Mouse (Mus musculus): ENCODE results near the gene Pank3. TPM values are rescaled to one million over a fixed set of nuclear protein-coding genes. Genes with fewer than 3 reads are reported as not detected.
"Not testable (repeated sequence)": the region's sequence is repeated elsewhere in the genome, so short reads cannot be mapped to it uniquely, and the experiment has no call there.

Pank3 gene
- total RNA-seq, 2 experiments from 2014 or later, result 56.5 to 57.0 TPM

DNA sequence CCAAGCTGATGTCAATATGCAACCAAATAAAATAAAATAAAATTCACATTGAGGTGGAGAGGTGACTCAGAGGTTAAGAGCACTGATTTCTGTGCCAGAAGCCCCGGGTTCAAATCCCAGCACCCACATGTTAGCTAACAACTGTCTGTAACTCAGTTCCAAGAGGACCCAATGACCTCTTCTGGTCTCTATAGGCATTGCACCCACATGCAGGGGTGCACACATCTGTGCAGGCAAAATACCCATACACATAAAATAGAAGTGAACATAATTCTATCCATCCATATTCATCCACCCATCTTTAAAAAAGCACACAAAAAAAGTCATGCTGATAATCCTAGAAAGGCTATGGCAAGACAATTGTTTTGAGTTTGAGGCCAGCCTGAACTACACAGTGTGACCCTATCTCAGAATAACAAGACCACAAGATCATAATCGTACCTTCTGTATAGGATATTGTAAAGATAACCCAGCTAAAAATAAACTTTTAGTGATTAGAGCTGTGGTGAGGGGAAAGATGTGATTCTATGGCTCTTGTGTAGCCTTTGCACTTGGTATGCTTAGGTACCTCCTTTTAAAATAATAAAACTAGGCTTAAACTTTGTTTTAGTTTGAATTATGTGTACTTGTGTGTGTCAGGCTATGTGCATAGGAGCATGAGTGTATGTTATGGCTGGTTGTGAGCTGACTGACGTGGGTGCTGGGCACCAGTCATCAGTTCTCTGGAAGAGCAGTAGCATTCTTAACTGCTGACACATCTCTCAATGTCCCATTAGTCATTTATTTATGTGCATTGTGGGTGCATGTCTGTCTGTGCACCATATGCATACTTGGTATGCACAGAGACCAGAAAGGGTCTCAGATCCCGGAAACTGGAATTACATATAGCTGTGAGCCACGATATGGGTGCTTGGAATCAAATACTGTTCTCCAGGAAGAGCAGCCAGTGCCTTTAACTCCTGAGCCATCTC lies 68.2 kb downstream of the Pank3 start:
- intact Hi-C loops (cut with DNase I), result loop anchor here (5.0 kb wide), 1 partner anchor 165 kb away; no protein-coding TSS in a partner anchor

GRCm38 (mm10) chr11:35838345-35839338 lies 69.4 kb downstream of the Pank3 start:
- DNase-seq (ENCODE audit: extremely low spot score in 1 of 2, low spot score in 2 of 2), result peak; percentile 47 to 94
- intact Hi-C loops (cut with DNase I), result loop anchor here (5.0 kb wide), 1 partner anchor 164 kb away; no protein-coding TSS in a partner anchor

More for the DNA sequence above, 68.2 kb downstream of the Pank3 start:
- DNase-seq (ENCODE audit: extremely low spot score in 1 of 2, low spot score in 2 of 2), result no peak

GRCm38 (mm10) chr11:35840282-35840681 lies 71.0 kb downstream of the Pank3 start:
- DNase-seq (ENCODE audit: extremely low spot score in 1 of 2, low spot score in 2 of 2), result no peak
- intact Hi-C loops (cut with DNase I), result no loop called here

DNA sequence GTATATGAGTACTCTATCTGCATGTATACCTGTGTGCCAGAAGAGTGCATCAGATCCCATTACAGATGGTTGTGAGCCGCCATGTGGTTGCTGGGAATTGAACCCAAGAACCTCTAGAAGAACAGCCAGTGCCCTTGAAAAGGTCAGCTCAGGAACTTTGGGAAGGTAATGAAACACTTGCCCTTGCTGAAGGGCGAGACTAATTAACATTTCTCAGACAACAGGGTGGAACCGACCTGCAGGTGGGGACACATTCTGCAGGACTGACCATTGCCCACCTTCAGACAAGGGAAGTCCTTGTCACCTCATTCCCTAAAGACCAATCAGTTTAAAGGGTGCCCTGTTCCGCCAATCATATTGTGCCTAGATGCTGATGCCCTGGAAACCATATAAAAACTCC lies 71.5 kb downstream of the Pank3 start:
- DNase-seq (ENCODE audit: extremely low spot score in 1 of 2, low spot score in 2 of 2); intact Hi-C loops (cut with DNase I): not testable (repeated sequence)

Small RNA genes lying within 50 kb of the gene (microRNA-seq; reads per million reads assigned to microRNA genes)
- gene Mir103-1, result 3.7 reads per million, percentile 9 among the genes with 10 or more reads in this experiment

Other genes starting within 250 kb of the Pank3 start
- 10 to 100 TPM; 47.7 to 50.8 TPM for gene Fbll1, start 29.4 kb downstream of the Pank3 start, total RNA-seq (2021)
- 10 to 100 TPM; 46.7 to 50.2 TPM for gene Rars, start 65.0 kb downstream of the Pank3 start, total RNA-seq (2021)
- 100 to 1,000 TPM; 127 to 158 TPM for gene Wwc1, start 211.0 kb downstream of the Pank3 start, total RNA-seq (2021)